Mouse (Mus musculus) lung, embryonic 14.5 days (tissue): ENCODE data around the gene Acvr1b. TPM values are rescaled to one million over a fixed set of nuclear protein-coding genes. Genes with fewer than 3 reads are reported as not detected.

Experiments used
- ATAC-seq: fragments of 200-750 bp; cut with Nextera tagmentation; 2 replicates; pipeline ENCODE4 v1.8.0; 2017; ENCODE audit warnings: mild to moderate bottlenecking, moderate TSS enrichment, moderate library complexity; ENCODE audit not compliant: insufficient read depth
- DNase-seq: peaks from one replicate; pipeline ENCODE4 v3.0.0-alpha.2; 2015
- H3K27ac ChIP-seq: fragments of 300-500 bp; sonication (generic); 2 replicates; pipeline ENCODE4 v1.5.1; 2014; ENCODE audit warnings: low read depth, mild to moderate bottlenecking, moderate library complexity
- H3K27me3 ChIP-seq: fragments of 300-500 bp; sonication (generic); 2 replicates; pipeline ENCODE4 v1.6.1; 2014; ENCODE audit warnings: low read length, control low read depth; ENCODE audit not compliant: insufficient read depth
- H3K36me3 ChIP-seq: fragments of 300-500 bp; sonication (generic); 2 replicates; pipeline ENCODE4 v1.6.1; 2014; ENCODE audit warnings: control low read depth; ENCODE audit not compliant: insufficient read depth
- H3K4me1 ChIP-seq: fragments of 300-500 bp; sonication (generic); 2 replicates; pipeline ENCODE4 v1.6.1; 2014; ENCODE audit warnings: antibody characterized with exemption, control low read depth; ENCODE audit not compliant: insufficient read depth
- H3K4me2 ChIP-seq: fragments of 300-500 bp; sonication (generic); 2 replicates; pipeline ENCODE4 v1.6.1; 2014; ENCODE audit warnings: mild to moderate bottlenecking
- H3K4me3 ChIP-seq: fragments of 300-500 bp; sonication (generic); 2 replicates; pipeline ENCODE4 v1.5.1; 2014; ENCODE audit warnings: low read depth, low read length
- H3K9ac ChIP-seq: fragments of 300-500 bp; sonication (generic); 2 replicates; pipeline ENCODE4 v1.6.1; 2014
- H3K9me3 ChIP-seq: fragments of 300-500 bp; sonication (generic); 2 replicates; pipeline ENCODE4 v1.6.1; 2016; ENCODE audit warnings: low read depth, low read length, control low read depth
- CTCF ChIP-seq: IDR thresholded peaks from 2 replicates; pipeline ENCODE4 v1.5.1; 2016; ENCODE audit warnings: antibody characterized with exemption, low read depth
- WGBS: fragments of 180-500 bp; shearing (Covaris S2); extraction: QIAGEN DNeasy Blood & Tissue Kit; methylation state at CpG from one replicate; pipeline ENCODE4 v1.1.7; 2014; 5-methylcytosine and 5-hydroxymethylcytosine counted together
- polyA plus RNA-seq: library from polyadenylated mRNA; unstranded; fragments of >200 nt; fragmentation: Nextera tagmentation; extraction: Ambion mirVana; gene quantifications from 2 replicates; pipeline ENCODE4 v1.2.1, GENCODE M21; 2014

The Acvr1b gene
- polyA plus RNA-seq, 1 experiment from 2014 or later = 6.3 TPM

DNA sequence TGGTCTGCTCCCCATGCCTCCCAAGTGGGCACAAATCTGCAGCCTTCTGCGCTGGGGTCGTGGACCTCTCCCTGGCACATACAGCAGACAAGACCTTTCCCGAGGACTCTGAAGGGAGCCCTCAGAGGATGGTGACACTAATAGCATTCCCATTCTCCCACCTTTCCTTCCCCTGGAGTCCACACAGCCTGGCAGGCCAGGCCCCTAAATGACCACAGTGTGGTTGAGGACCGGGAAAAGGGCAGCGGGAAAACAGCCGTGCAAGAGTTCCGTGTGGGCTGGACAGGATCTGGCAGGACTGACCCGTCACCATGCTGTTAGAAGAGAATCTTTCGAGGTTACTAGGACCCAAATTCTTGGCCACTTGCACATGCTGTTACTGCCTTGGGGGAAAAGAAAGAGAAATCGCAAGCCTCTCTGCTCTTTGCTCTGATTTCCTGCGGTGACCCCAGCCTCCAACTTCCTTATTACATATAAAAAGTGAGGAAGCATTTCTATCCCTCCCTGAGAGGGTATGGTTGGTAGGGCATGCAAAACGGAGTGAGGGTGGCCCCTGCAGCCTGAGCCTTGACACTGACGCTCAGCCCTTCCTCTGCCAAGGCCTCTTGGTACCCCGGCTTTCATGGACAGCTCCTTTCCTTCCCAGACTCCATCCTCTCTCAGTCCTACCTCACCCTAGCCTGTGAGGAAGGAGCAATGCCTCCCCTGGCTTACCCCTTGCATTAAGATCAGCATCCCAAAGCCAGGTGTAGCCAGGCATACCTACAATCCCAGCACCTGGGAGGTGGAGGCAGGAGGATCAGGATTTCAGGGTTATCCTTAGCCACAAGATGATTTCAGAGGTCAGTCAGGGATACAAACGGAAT, 27.5 kb upstream of the Acvr1b start:
- H3K9ac ChIP-seq = peak overlapping the region; percentile 24; the same call in 1 of the 2 replicates
- ATAC-seq (no peak), DNase-seq (no peak)
- H3K4me2 ChIP-seq = peak overlapping the region; percentile 53
- H3K4me3 ChIP-seq = no peak overlapping the region
- peak overlapping the region; percentile 42; the same call in 1 of the 2 replicates for H3K27ac ChIP-seq
- H3K36me3 ChIP-seq = 0 out of 2 replicates have a peak, but pooled peaks cover 4% of the 10 kb centered on the region
- peaks cover 29% of the 10 kb centered on the region; the same call in 1 of the 2 replicates for H3K4me1 ChIP-seq
- no peaks in the 10 kb centered on the region for H3K9me3 ChIP-seq
- no peak for TF ChIP-seq CTCF
- no peaks in the 10 kb centered on the region for H3K27me3 ChIP-seq
- 61% methylated on average over 15 of the region's 15 CpGs for whole genome bisulfite sequencing

DNA sequence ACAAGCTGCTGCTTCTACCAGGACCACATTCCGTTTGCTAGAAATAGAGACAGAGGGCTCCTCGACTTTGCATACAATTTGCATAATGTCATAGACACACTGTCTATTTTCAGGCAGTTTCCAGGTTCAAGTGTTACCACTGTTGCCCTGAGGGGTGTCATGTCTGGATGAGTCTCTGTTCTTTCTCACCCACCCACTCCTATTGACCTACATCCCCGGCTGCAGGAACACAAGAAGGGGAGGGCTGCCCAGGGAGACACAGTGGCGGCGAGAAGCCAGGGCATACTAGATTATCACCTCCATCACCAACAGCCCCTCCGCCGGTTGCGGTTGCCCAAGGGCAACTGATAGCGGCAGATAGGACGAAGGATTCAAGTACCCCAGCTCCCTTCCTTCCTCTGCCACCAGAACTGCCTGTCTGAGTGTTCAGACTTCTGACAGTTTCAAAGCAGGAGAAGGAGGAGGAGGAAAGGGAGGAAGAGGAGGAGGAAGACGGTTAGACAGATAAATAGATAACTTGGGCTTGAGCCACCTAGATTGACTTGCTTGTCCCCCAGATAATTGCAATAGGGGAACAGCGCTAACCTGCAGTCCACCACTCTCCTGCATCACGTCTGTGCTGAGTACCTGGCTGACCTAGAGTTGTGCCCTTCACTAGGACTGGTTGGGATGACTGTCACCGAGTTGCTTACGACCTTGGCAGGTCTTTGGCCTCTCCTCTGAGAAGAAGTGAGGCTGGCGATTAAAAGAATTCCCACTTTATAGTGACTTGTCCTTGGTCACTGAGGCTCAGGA, 26.6 kb upstream of the Acvr1b start:
- DNase-seq (no peak), ATAC-seq (no peak)
- 58% methylated on average over 16 of the region's 16 CpGs for WGBS
- Histone ChIP-seq H3K27ac (no peak overlapping the region), H3K4me2 (no peak overlapping the region), H3K27me3 (no peaks in the 10 kb centered on the region), H3K9me3 (no peaks in the 10 kb centered on the region), H3K4me1 (peaks cover 29% of the 10 kb centered on the region; the same call in 1 of the 2 replicates), H3K4me3 (no peak overlapping the region), H3K9ac (no peak overlapping the region), H3K36me3 (0 out of 2 replicates have a peak, but pooled peaks cover 4% of the 10 kb centered on the region)
- no peak for TF ChIP-seq CTCF

- H3K27ac ChIP-seq = 0 out of 2 replicates have a peak overlapping the region, but pooled peaks have one; percentile 24
- H3K9me3 ChIP-seq = no peaks in the 10 kb centered on the region
- peaks cover 26% of the 10 kb centered on the region; the same call in 1 of the 2 replicates for H3K4me1 ChIP-seq
- no peaks in the 10 kb centered on the region for H3K27me3 ChIP-seq
- H3K4me2 ChIP-seq = peak overlapping the region; percentile 32
- TF ChIP-seq CTCF = no peak
- no peak overlapping the region for H3K9ac ChIP-seq
- H3K4me3 ChIP-seq = no peak overlapping the region
- 7% methylated on average over 6 of the region's 6 CpGs for WGBS
- DNase-seq (peak; percentile 67), ATAC-seq (no peak)
- H3K36me3 ChIP-seq = 0 out of 2 replicates have a peak, but pooled peaks cover 4% of the 10 kb centered on the region
Measured at GRCm38 (mm10) chr15:101147910-101148273, 26.0 kb upstream of the Acvr1b start.

- WGBS = 55% methylated on average over 6 of the region's 6 CpGs
- Histone ChIP-seq H3K36me3 (no peaks in the 10 kb centered on the region), H3K4me2 (no peak overlapping the region), H3K4me3 (no peak overlapping the region), H3K27ac (0 out of 2 replicates have a peak overlapping the region, but pooled peaks have one; percentile 24), H3K9me3 (no peaks in the 10 kb centered on the region), H3K4me1 (peaks cover 20% of the 10 kb centered on the region; the same call in 1 of the 2 replicates), H3K9ac (no peak overlapping the region), H3K27me3 (no peaks in the 10 kb centered on the region)
- no peak for TF ChIP-seq CTCF
- no peak for ATAC-seq
- no peak for DNase-seq
Measured at GRCm38 (mm10) chr15:101148604-101149003, 25.3 kb upstream of the Acvr1b start.

- H3K4me2 ChIP-seq = no peak overlapping the region
- TF ChIP-seq CTCF = no peak
- H3K9me3 ChIP-seq = peaks cover 2% of the 10 kb centered on the region; the same call in 1 of the 2 replicates
- peaks cover 13% of the 10 kb centered on the region; the same call in 1 of the 2 replicates for H3K4me1 ChIP-seq
- DNase-seq = no peak
- ATAC-seq = no peak
- H3K36me3 ChIP-seq = no peaks in the 10 kb centered on the region; the same call in 1 of the 2 replicates
- WGBS = 65% methylated on average over 9 of the region's 9 CpGs
- no peak overlapping the region for H3K9ac ChIP-seq
- H3K27me3 ChIP-seq = no peaks in the 10 kb centered on the region
- H3K4me3 ChIP-seq = no peak overlapping the region
- H3K27ac ChIP-seq = no peak overlapping the region
Measured at GRCm38 (mm10) chr15:101151409-101152261, 22.2 kb upstream of the Acvr1b start.
